Mouse (Mus musculus) spleen, adult 2 months (tissue): Measurements from ENCODE around the gene Adgrb2.

Source experiments
- CTCF ChIP-seq: fragments of 200-500 bp; IDR thresholded peaks from 2 replicates; pipeline ENCODE4 v1.5.1; 2011; ENCODE audit warnings: mild to moderate bottlenecking, inconsistent platforms; ENCODE audit not compliant: insufficient read depth, insufficient read length, insufficient replicate concordance; ENCODE audit errors: extremely low read depth
- POLR2A ChIP-seq: fragments of 200-500 bp; IDR thresholded peaks from 2 replicates; pipeline ENCODE4 v1.6.1; 2011; ENCODE audit warnings: low read depth, low read length, inconsistent platforms

DNA sequence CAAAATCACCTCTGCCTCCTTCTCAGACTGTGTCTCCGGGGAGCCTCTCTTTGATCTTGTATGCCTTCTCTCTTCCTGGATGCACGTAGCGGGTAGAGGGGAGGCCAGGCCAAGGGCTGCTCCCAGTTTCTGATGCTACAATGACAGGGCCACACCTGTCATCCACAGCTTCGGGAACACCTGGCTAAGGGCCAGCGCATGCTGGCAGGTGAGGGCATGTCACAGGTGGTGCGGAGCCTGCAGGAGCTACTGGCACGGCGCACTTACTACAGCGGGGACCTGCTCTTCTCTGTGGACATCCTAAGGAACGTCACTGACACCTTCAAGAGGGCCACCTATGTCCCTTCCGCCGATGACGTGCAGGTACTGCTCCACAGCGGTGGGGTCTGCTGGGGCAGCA, 24.4 kb downstream of the Adgrb2 start:
- TF ChIP-seq CTCF, result no peak
- no peak for TF ChIP-seq POLR2A
